Mouse (Mus musculus): ENCODE results near the gene Casc1. TPM values are rescaled to one million over a fixed set of nuclear protein-coding genes. Genes with fewer than 3 reads are reported as not detected.

The Casc1 gene
- polyA plus RNA-seq, 1 experiment from 2014 or later, result 0.79 TPM

DNA sequence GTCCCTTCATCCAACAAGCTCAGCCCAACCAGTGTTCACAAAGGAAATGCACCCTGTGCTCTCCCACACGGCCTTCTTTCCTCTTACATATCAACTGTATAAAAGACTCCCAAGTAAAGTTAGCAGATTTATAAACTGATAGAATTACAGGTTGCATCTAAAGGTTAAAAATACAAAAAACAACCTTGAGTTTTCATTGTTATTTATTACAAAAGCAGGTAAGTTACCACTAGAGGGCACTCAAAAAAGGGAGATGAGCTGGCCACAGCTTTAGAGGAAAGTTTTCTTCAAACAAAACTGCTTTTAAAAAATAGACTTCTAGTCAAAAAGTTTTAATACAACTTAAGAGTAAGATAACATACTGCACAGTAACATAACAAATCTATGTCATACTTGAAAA, 31.7 kb upstream of the Casc1 start:
- WGBS, result 23% methylated on average over 1 of the region's 1 CpGs
- Histone ChIP-seq H3K27ac (ENCODE audit: low read depth, low read length) (no peak overlapping the region), H3K4me2 (replicated peaks; ENCODE audit: low read depth, low read length) (no peak overlapping the region), H3K36me3 (ENCODE audit: control insufficient read depth, insufficient read depth, low read length) (peaks cover 23% of the 10 kb centered on the region), H3K9ac (ENCODE audit: low read depth, low read length) (no peak overlapping the region), H3K9me3 (ENCODE audit: control insufficient read depth, low read length) (no peaks in the 10 kb centered on the region), H3K27me3 (ENCODE audit: control insufficient read depth, insufficient read depth, low read length) (no peaks in the 10 kb centered on the region), H3K4me1 (ENCODE audit: control insufficient read depth, insufficient read depth, low read length) (peaks cover 4% of the 10 kb centered on the region; the same call in 1 of the 2 replicates), H3K4me3 (ENCODE audit: low read length) (no peak overlapping the region)
- ATAC-seq (ENCODE audit: low FRiP score, low TSS enrichment), result no peak

DNA sequence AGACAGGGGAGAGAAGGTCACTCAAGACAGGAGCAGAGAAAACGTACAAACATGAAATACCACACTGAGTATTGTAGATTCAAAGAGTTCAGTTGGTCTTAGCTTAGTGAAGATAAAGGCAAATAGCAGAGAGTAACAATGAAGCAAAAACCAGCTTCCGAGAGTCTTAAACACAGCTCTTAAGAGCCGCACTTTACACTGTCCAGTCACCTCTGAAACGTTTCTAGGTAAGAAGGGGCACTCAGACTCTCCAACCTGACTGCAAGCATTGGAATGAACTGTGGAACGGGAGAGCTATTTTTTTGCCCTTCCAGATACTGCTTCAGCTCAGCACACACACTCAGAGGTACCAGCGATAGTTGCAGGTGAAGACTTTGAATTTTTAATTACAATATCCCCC, 29.5 kb upstream of the Casc1 start:
- no peak for ATAC-seq (ENCODE audit: low FRiP score, low TSS enrichment)
- H3K4me1 ChIP-seq (ENCODE audit: control insufficient read depth, insufficient read depth, low read length), result no peaks in the 10 kb centered on the region
- H3K4me2 ChIP-seq (replicated peaks; ENCODE audit: low read depth, low read length), result no peak overlapping the region
- 88% methylated on average over 6 of the region's 6 CpGs for WGBS
- H3K9ac ChIP-seq (ENCODE audit: low read depth, low read length), result no peak overlapping the region
- H3K4me3 ChIP-seq (ENCODE audit: low read length), result no peak overlapping the region
- no peaks in the 10 kb centered on the region for H3K27me3 ChIP-seq (ENCODE audit: control insufficient read depth, insufficient read depth, low read length)
- no peak overlapping the region for H3K27ac ChIP-seq (ENCODE audit: low read depth, low read length)
- H3K36me3 ChIP-seq (ENCODE audit: control insufficient read depth, insufficient read depth, low read length), result peaks cover 20% of the 10 kb centered on the region
- H3K9me3 ChIP-seq (ENCODE audit: control insufficient read depth, low read length), result no peaks in the 10 kb centered on the region

- no peak for ATAC-seq (ENCODE audit: low FRiP score, low TSS enrichment)
- no peaks in the 10 kb centered on the region for H3K9me3 ChIP-seq (ENCODE audit: control insufficient read depth, low read length)
- H3K27ac ChIP-seq (ENCODE audit: low read depth, low read length), result no peak overlapping the region
- no peaks in the 10 kb centered on the region for H3K27me3 ChIP-seq (ENCODE audit: control insufficient read depth, insufficient read depth, low read length)
- no peak overlapping the region for H3K4me3 ChIP-seq (ENCODE audit: low read length)
- H3K4me1 ChIP-seq (ENCODE audit: control insufficient read depth, insufficient read depth, low read length), result no peaks in the 10 kb centered on the region
- peaks cover 21% of the 10 kb centered on the region for H3K36me3 ChIP-seq (ENCODE audit: control insufficient read depth, insufficient read depth, low read length)
- H3K9ac ChIP-seq (ENCODE audit: low read depth, low read length), result no peak overlapping the region
- WGBS, result 79% methylated on average over 4 of the region's 4 CpGs
- no peak overlapping the region for H3K4me2 ChIP-seq (replicated peaks; ENCODE audit: low read depth, low read length)
Measured at GRCm38 (mm10) chr6:145237148-145237547, 26.3 kb upstream of the Casc1 start.

DNA sequence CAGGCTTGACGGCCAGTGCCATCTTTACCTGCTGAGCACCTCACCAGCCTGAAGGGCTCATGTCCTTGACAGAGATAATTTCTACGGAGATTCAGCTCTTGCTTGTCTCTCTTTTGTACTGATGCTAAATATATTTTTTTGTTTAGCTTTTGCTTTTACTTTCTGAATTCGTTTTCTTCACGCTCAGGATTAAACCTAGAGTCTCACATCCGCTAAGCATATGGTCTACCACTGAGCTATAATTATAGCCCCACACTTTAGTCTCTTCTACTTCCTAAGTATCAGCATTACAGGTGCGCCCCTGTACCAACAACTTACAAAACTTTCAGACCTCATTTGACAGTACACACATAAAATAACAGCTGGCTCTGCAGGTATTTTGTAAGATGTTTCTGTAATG, 24.6 kb upstream of the Casc1 start:
- Histone ChIP-seq H3K27me3 (ENCODE audit: control insufficient read depth, insufficient read depth, low read length) (no peaks in the 10 kb centered on the region), H3K9ac (ENCODE audit: low read depth, low read length) (no peak overlapping the region), H3K4me2 (replicated peaks; ENCODE audit: low read depth, low read length) (no peak overlapping the region), H3K4me1 (ENCODE audit: control insufficient read depth, insufficient read depth, low read length) (no peaks in the 10 kb centered on the region), H3K9me3 (ENCODE audit: control insufficient read depth, low read length) (no peaks in the 10 kb centered on the region), H3K36me3 (ENCODE audit: control insufficient read depth, insufficient read depth, low read length) (peaks cover 32% of the 10 kb centered on the region), H3K4me3 (ENCODE audit: low read length) (no peak overlapping the region), H3K27ac (ENCODE audit: low read depth, low read length) (no peak overlapping the region)
- ATAC-seq (ENCODE audit: low FRiP score, low TSS enrichment), result no peak
- 93% methylated on average over 6 of the region's 6 CpGs for WGBS

- Histone ChIP-seq H3K4me2 (replicated peaks; ENCODE audit: low read depth, low read length) (no peak overlapping the region), H3K27me3 (ENCODE audit: control insufficient read depth, insufficient read depth, low read length) (no peaks in the 10 kb centered on the region), H3K4me3 (ENCODE audit: low read length) (no peak overlapping the region), H3K27ac (ENCODE audit: low read depth, low read length) (no peak overlapping the region), H3K4me1 (ENCODE audit: control insufficient read depth, insufficient read depth, low read length) (no peaks in the 10 kb centered on the region), H3K9ac (ENCODE audit: low read depth, low read length) (no peak overlapping the region), H3K36me3 (ENCODE audit: control insufficient read depth, insufficient read depth, low read length) (peaks cover 35% of the 10 kb centered on the region), H3K9me3 (ENCODE audit: control insufficient read depth, low read length) (no peaks in the 10 kb centered on the region)
- ATAC-seq (ENCODE audit: low FRiP score, low TSS enrichment), result no peak
- 86% methylated on average over 1 of the region's 1 CpGs for WGBS
Measured at GRCm38 (mm10) chr6:145234391-145234790, 23.6 kb upstream of the Casc1 start.

DNA sequence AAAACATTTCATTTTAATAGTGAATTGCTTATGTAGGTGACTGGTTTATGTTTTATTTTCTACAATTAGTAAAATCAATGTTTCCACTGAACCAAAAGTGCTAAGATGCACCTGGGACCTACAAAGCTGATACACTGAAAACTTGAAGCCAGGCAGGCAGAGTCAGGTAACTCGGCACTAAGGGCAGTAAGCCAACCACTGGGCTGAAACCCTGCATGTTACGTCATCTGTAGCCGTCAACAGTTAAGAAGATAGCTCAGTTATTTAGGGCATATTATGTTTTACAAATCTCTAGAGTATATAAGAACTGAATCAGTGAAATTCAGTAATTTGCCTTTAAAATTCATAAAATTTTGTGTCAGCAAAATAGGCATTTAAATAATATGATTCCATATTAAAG, 15.5 kb upstream of the Casc1 start:
- Histone ChIP-seq H3K27ac (ENCODE audit: low read depth, low read length) (no peak overlapping the region), H3K36me3 (ENCODE audit: control insufficient read depth, insufficient read depth, low read length) (peaks cover 26% of the 10 kb centered on the region), H3K4me3 (ENCODE audit: low read length) (no peak overlapping the region), H3K9me3 (ENCODE audit: control insufficient read depth, low read length) (no peaks in the 10 kb centered on the region), H3K9ac (ENCODE audit: low read depth, low read length) (no peak overlapping the region), H3K27me3 (ENCODE audit: control insufficient read depth, insufficient read depth, low read length) (no peaks in the 10 kb centered on the region), H3K4me2 (replicated peaks; ENCODE audit: low read depth, low read length) (no peak overlapping the region), H3K4me1 (ENCODE audit: control insufficient read depth, insufficient read depth, low read length) (no peaks in the 10 kb centered on the region)
- no peak for ATAC-seq (ENCODE audit: low FRiP score, low TSS enrichment)
- 93% methylated on average over 3 of the region's 3 CpGs for WGBS

DNA sequence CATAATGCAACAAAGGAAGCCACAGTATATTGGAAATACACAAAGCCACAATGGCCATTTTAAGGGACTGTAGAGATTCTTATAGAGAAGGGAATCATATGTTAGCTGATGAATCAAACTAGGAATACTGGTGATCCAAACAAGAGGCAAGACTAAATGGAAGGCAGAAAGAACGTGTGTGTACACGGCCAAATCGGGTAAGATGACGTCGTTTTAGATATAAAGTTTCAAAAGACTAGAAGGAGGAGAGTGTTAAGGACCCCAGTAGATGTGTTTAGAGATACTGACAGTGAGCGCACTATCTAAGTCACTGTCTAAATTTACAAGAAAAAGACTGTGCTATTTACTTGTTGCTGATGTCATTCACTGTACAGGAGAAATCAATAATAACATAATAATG, 13.4 kb upstream of the Casc1 start:
- 88% methylated on average over 6 of the region's 6 CpGs for WGBS
- H3K27me3 ChIP-seq (ENCODE audit: control insufficient read depth, insufficient read depth, low read length), result no peaks in the 10 kb centered on the region
- no peaks in the 10 kb centered on the region for H3K4me1 ChIP-seq (ENCODE audit: control insufficient read depth, insufficient read depth, low read length)
- H3K27ac ChIP-seq (ENCODE audit: low read depth, low read length), result no peak overlapping the region
- peaks cover 25% of the 10 kb centered on the region for H3K36me3 ChIP-seq (ENCODE audit: control insufficient read depth, insufficient read depth, low read length)
- no peak for ATAC-seq (ENCODE audit: low FRiP score, low TSS enrichment)
- H3K4me2 ChIP-seq (replicated peaks; ENCODE audit: low read depth, low read length), result no peak overlapping the region
- H3K4me3 ChIP-seq (ENCODE audit: low read length), result no peak overlapping the region
- H3K9ac ChIP-seq (ENCODE audit: low read depth, low read length), result no peak overlapping the region
- no peaks in the 10 kb centered on the region for H3K9me3 ChIP-seq (ENCODE audit: control insufficient read depth, low read length)

DNA sequence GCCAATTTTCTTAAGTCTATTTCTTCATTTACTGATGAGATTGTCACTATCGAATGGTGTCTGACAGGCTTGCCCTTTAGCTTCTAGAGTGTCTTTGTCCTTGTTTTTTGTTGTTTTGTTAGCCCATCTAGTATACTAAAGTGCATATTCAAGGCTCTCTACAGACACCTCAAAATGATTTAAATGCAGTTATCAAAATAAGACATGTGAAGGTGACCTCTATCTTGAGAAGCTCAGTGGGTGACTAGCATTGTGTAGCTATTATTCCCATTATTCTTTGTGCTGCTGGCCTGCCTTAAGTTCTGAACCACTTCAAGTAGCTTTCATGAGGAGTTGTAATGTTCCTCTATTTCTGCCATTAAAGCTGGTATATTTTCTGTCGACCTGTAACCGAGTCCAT, 5.0 kb upstream of the Casc1 start:
- Histone ChIP-seq H3K4me2 (replicated peaks; ENCODE audit: low read depth, low read length) (no peak overlapping the region), H3K9me3 (ENCODE audit: control insufficient read depth, low read length) (no peaks in the 10 kb centered on the region), H3K9ac (ENCODE audit: low read depth, low read length) (no peak overlapping the region), H3K27me3 (ENCODE audit: control insufficient read depth, insufficient read depth, low read length) (no peaks in the 10 kb centered on the region), H3K36me3 (ENCODE audit: control insufficient read depth, insufficient read depth, low read length) (peaks cover 30% of the 10 kb centered on the region), H3K27ac (ENCODE audit: low read depth, low read length) (no peak overlapping the region), H3K4me1 (ENCODE audit: control insufficient read depth, insufficient read depth, low read length) (peaks cover 6% of the 10 kb centered on the region), H3K4me3 (ENCODE audit: low read length) (no peak overlapping the region)
- ATAC-seq (ENCODE audit: low FRiP score, low TSS enrichment), result no peak
- 90% methylated on average over 3 of the region's 3 CpGs for WGBS

- no peak for ATAC-seq (ENCODE audit: low FRiP score, low TSS enrichment)
- H3K4me2 ChIP-seq (replicated peaks; ENCODE audit: low read depth, low read length), result no peak overlapping the region
- H3K27me3 ChIP-seq (ENCODE audit: control insufficient read depth, insufficient read depth, low read length), result no peaks in the 10 kb centered on the region
- peaks cover 6% of the 10 kb centered on the region for H3K4me1 ChIP-seq (ENCODE audit: control insufficient read depth, insufficient read depth, low read length)
- no peaks in the 10 kb centered on the region for H3K9me3 ChIP-seq (ENCODE audit: control insufficient read depth, low read length)
- H3K27ac ChIP-seq (ENCODE audit: low read depth, low read length), result no peak overlapping the region
- 81% methylated on average over 2 of the region's 2 CpGs for WGBS
- no peak overlapping the region for H3K9ac ChIP-seq (ENCODE audit: low read depth, low read length)
- no peak overlapping the region for H3K4me3 ChIP-seq (ENCODE audit: low read length)
- peaks cover 15% of the 10 kb centered on the region for H3K36me3 ChIP-seq (ENCODE audit: control insufficient read depth, insufficient read depth, low read length)
Measured at GRCm38 (mm10) chr6:145213916-145214315, 3.1 kb upstream of the Casc1 start.

All from kidney, embryonic 14.5 days (tissue).